Mouse (Mus musculus) embryonic facial prominence, embryonic 14.5 days (tissue): ENCODE data around the gene Pdzd2. TPM values are rescaled to one million over a fixed set of nuclear protein-coding genes. Genes with fewer than 3 reads are reported as not detected.

Experiments used
- ATAC-seq: fragments of 200-750 bp; cut with Nextera tagmentation; 2 replicates; pipeline ENCODE4 v1.8.0; 2017; ENCODE audit warnings: low read depth, moderate number of reproducible peaks, moderate TSS enrichment
- DNase-seq: peaks from one replicate; pipeline ENCODE4 v3.0.0-alpha.2; 2015; ENCODE audit warnings: low spot score
- H3K27ac ChIP-seq: fragments of 300-500 bp; sonication (generic); replicated peaks from 2 replicates; pipeline ENCODE4 v1.5.1; 2014; ENCODE audit warnings: low read depth, mild to moderate bottlenecking, low read length, moderate library complexity
- H3K27me3 ChIP-seq: fragments of 300-500 bp; sonication (generic); replicated peaks from 2 replicates; pipeline ENCODE4 v1.6.1; 2014; ENCODE audit warnings: low read length; ENCODE audit not compliant: control insufficient read depth, insufficient read depth
- H3K36me3 ChIP-seq: fragments of 300-500 bp; sonication (generic); 2 replicates; pipeline ENCODE4 v1.6.1; 2014; ENCODE audit warnings: low read length, mixed read lengths; ENCODE audit not compliant: control insufficient read depth, insufficient read depth
- H3K4me1 ChIP-seq: fragments of 300-500 bp; sonication (generic); 2 replicates; pipeline ENCODE4 v1.6.1; 2014; ENCODE audit warnings: antibody characterized with exemption, low read length; ENCODE audit not compliant: control insufficient read depth, insufficient read depth
- H3K4me2 ChIP-seq: fragments of 300-500 bp; sonication (generic); 2 replicates; pipeline ENCODE4 v1.6.1; 2014; ENCODE audit warnings: low read depth, mild to moderate bottlenecking, low read length, moderate library complexity, mixed read lengths
- H3K4me3 ChIP-seq: fragments of 300-500 bp; sonication (generic); 2 replicates; pipeline ENCODE4 v1.5.1; 2014; ENCODE audit warnings: low read depth, mild to moderate bottlenecking, low read length
- H3K9ac ChIP-seq: fragments of 300-500 bp; sonication (generic); 2 replicates; pipeline ENCODE4 v1.6.1; 2014; ENCODE audit warnings: low read depth, mild to moderate bottlenecking, low read length, moderate library complexity, mixed read lengths
- H3K9me3 ChIP-seq: fragments of 300-500 bp; sonication (generic); 2 replicates; pipeline ENCODE4 v1.6.1; 2016; ENCODE audit warnings: low read length; ENCODE audit not compliant: control insufficient read depth
- WGBS: fragments of 180-500 bp; shearing (Covaris S2); extraction: QIAGEN DNeasy Blood & Tissue Kit; methylation state at CpG from one replicate; pipeline ENCODE4 v1.1.7; 2014; 5-methylcytosine and 5-hydroxymethylcytosine counted together
- polyA plus RNA-seq: library from polyadenylated mRNA; unstranded; fragments of >200 nt; fragmentation: Nextera tagmentation; extraction: Ambion mirVana; gene quantifications from 2 replicates; pipeline ENCODE4 v1.2.1, GENCODE M21; 2014

Gene Pdzd2
- polyA plus RNA-seq, 1 experiment from 2014 or later: 28.0 TPM

- no peaks in the 10 kb centered on the region for H3K9me3 ChIP-seq
- no peak overlapping the region for H3K9ac ChIP-seq
- H3K4me3 ChIP-seq: no peak overlapping the region
- H3K27me3 ChIP-seq: no peaks in the 10 kb centered on the region
- no peak overlapping the region for H3K4me2 ChIP-seq
- H3K27ac ChIP-seq: no peak overlapping the region
- DNase-seq (no peak), ATAC-seq (no peak)
- H3K36me3 ChIP-seq: no peaks in the 10 kb centered on the region
- WGBS: 66% methylated on average over 14 of the region's 14 CpGs
- peaks cover 3% of the 10 kb centered on the region; the same call in 1 of the 2 replicates for H3K4me1 ChIP-seq
Observed at GRCm38 (mm10) chr15:12718819-12719218, 20.9 kb downstream of the Pdzd2 start.

- no peak overlapping the region for H3K9ac ChIP-seq
- H3K27me3 ChIP-seq: no peaks in the 10 kb centered on the region
- H3K4me1 ChIP-seq: peaks cover 3% of the 10 kb centered on the region; the same call in 1 of the 2 replicates
- ATAC-seq (no peak), DNase-seq (no peak)
- H3K9me3 ChIP-seq: no peaks in the 10 kb centered on the region
- 90% methylated on average over 3 of the region's 3 CpGs for whole genome bisulfite sequencing
- no peaks in the 10 kb centered on the region for H3K36me3 ChIP-seq
- H3K27ac ChIP-seq: no peak overlapping the region
- no peak overlapping the region for H3K4me2 ChIP-seq
- H3K4me3 ChIP-seq: no peak overlapping the region
Observed at GRCm38 (mm10) chr15:12717410-12717809, 22.3 kb downstream of the Pdzd2 start.

GRCm38 (mm10) chr15:12716881-12717280 lies 22.8 kb downstream of the Pdzd2 start:
- 71% methylated on average over 8 of the region's 8 CpGs for WGBS
- Histone ChIP-seq H3K27me3 (no peaks in the 10 kb centered on the region), H3K27ac (no peak overlapping the region), H3K9ac (no peak overlapping the region), H3K4me2 (no peak overlapping the region), H3K9me3 (no peaks in the 10 kb centered on the region), H3K36me3 (no peaks in the 10 kb centered on the region), H3K4me3 (no peak overlapping the region), H3K4me1 (peaks cover 3% of the 10 kb centered on the region; the same call in 1 of the 2 replicates)
- DNase-seq (no peak), ATAC-seq (no peak)

GRCm38 (mm10) chr15:12714322-12714721 lies 25.4 kb downstream of the Pdzd2 start:
- H3K27ac ChIP-seq: no peak overlapping the region
- 79% methylated on average over 2 of the region's 2 CpGs for WGBS
- H3K4me2 ChIP-seq: no peak overlapping the region
- ATAC-seq: no peak
- no peaks in the 10 kb centered on the region for H3K9me3 ChIP-seq
- no peak overlapping the region for H3K9ac ChIP-seq
- DNase-seq: no peak
- H3K4me3 ChIP-seq: no peak overlapping the region
- 0 out of 2 replicates have a peak, but pooled peaks cover 6% of the 10 kb centered on the region for H3K36me3 ChIP-seq
- no peaks in the 10 kb centered on the region for H3K27me3 ChIP-seq
- peaks cover under 1% of the 10 kb centered on the region; the same call in 1 of the 2 replicates for H3K4me1 ChIP-seq

GRCm38 (mm10) chr15:12713216-12713615 lies 26.5 kb downstream of the Pdzd2 start:
- DNase-seq (no peak), ATAC-seq (no peak)
- H3K4me1 ChIP-seq: peaks cover under 1% of the 10 kb centered on the region; the same call in 1 of the 2 replicates
- 0 out of 2 replicates have a peak, but pooled peaks cover 6% of the 10 kb centered on the region for H3K36me3 ChIP-seq
- H3K9ac ChIP-seq: no peak overlapping the region
- H3K27me3 ChIP-seq: no peaks in the 10 kb centered on the region
- H3K27ac ChIP-seq: no peak overlapping the region
- no peak overlapping the region for H3K4me3 ChIP-seq
- no peaks in the 10 kb centered on the region for H3K9me3 ChIP-seq
- WGBS: 79% methylated on average over 2 of the region's 2 CpGs
- no peak overlapping the region for H3K4me2 ChIP-seq

- Histone ChIP-seq H3K27me3 (no peaks in the 10 kb centered on the region), H3K36me3 (0 out of 2 replicates have a peak, but pooled peaks cover 6% of the 10 kb centered on the region), H3K27ac (no peak overlapping the region), H3K9ac (no peak overlapping the region), H3K4me3 (no peak overlapping the region), H3K4me1 (peaks cover 8% of the 10 kb centered on the region; the same call in 1 of the 2 replicates), H3K9me3 (no peaks in the 10 kb centered on the region), H3K4me2 (no peak overlapping the region)
- 93% methylated on average over 3 of the region's 3 CpGs for WGBS
- ATAC-seq: no peak
- DNase-seq: no peak
Observed at GRCm38 (mm10) chr15:12710036-12710435, 29.7 kb downstream of the Pdzd2 start.

DNA sequence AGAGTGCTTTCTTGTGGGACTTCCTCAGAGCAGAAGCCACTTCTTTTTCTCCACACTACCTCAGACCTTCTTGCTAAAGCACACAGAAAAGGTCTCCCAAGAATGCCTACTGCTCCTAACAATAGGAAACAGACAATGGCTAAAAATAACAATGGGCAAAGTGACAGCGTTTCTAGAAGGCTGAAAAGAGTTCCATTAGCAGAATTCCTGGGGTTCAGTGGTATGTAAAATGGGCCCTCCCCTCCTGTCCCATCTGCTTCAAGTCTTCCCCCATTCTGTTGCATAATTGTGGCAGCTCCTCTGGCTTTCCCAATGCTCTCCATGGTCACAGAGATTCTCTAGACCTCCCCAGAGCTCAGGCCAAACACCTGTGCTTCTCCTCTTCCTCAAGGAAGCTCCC lies 31.4 kb downstream of the Pdzd2 start:
- no peaks in the 10 kb centered on the region for H3K9me3 ChIP-seq
- 0% methylated on average over 1 of the region's 1 CpGs for WGBS
- ATAC-seq (peak; percentile 62), DNase-seq (peak; percentile 80)
- H3K4me1 ChIP-seq: peaks cover 8% of the 10 kb centered on the region; the same call in 1 of the 2 replicates
- H3K27ac ChIP-seq: no peak overlapping the region
- 0 out of 2 replicates have a peak, but pooled peaks cover 6% of the 10 kb centered on the region for H3K36me3 ChIP-seq
- no peak overlapping the region for H3K4me3 ChIP-seq
- H3K4me2 ChIP-seq: no peak overlapping the region
- H3K9ac ChIP-seq: no peak overlapping the region
- H3K27me3 ChIP-seq: no peaks in the 10 kb centered on the region

- H3K9ac ChIP-seq: no peak overlapping the region
- H3K4me3 ChIP-seq: no peak overlapping the region
- H3K27ac ChIP-seq: no peak overlapping the region
- no peak overlapping the region for H3K4me2 ChIP-seq
- H3K4me1 ChIP-seq: peaks cover 8% of the 10 kb centered on the region; the same call in 1 of the 2 replicates
- WGBS: 42% methylated on average over 3 of the region's 3 CpGs
- H3K27me3 ChIP-seq: no peaks in the 10 kb centered on the region
- H3K36me3 ChIP-seq: 0 out of 2 replicates have a peak, but pooled peaks cover 6% of the 10 kb centered on the region
- ATAC-seq (no peak), DNase-seq (no peak)
- H3K9me3 ChIP-seq: no peaks in the 10 kb centered on the region
Observed at GRCm38 (mm10) chr15:12706902-12707301, 32.8 kb downstream of the Pdzd2 start.

- Histone ChIP-seq H3K4me2 (no peak overlapping the region), H3K4me1 (peaks cover 3% of the 10 kb centered on the region; the same call in 1 of the 2 replicates), H3K27ac (no peak overlapping the region), H3K9me3 (no peaks in the 10 kb centered on the region), H3K9ac (no peak overlapping the region), H3K27me3 (no peaks in the 10 kb centered on the region), H3K4me3 (no peak overlapping the region), H3K36me3 (no peaks in the 10 kb centered on the region)
- DNase-seq: no peak
- ATAC-seq: peak; percentile 48
- 39% methylated on average over 9 of the region's 9 CpGs for WGBS
Observed at GRCm38 (mm10) chr15:12700367-12700766, 39.4 kb downstream of the Pdzd2 start.
